8 mouse cellular contexts compared by ENCODE assay signal in the genomic region with DNA sequence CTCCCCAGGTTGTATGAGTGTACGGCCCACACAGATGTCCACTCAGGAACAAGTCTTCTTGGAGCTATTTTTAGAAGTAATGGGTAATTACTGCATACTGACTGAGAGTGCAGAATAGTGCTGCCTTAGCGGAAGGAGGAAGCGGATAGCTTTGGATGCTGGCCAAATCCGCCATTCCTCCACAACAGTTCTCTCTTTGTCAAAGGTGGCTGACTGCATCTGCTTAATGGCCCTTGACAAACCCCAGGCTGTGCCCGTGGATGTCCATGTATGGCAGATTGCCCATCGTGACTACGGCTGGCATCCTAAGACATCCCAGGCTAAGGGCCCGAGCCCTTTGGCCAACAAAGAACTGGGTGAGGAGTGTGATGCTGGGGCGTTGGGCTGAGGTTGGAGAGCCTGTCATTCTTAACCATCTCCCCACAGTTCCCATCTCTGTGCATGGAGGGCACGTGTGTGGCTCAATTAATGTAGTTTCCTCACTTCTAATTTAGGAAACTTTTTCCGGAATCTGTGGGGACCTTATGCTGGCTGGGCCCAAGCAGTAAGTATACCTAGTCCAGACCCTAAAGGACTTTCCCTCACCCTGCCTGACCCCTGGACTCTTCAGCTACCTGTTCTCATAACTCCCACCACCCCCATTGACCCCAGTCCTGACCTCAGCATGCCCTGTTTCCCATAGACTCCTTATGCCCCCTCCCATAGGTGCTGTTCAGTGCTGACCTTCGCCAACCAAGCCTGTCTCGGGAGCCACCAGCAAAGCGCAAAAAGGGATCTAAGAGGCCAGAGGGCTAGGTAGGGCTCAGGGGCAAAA. TPM values are rescaled to one million over a fixed set of nuclear protein-coding genes. Genes with fewer than 3 reads are reported as not detected.
DNase-seq lines count a peak whose midpoint lies in the region; ATAC-seq and TF ChIP-seq lines count a peak whose summit lies in the region.

No protein-coding gene starts in this region.

- no peaks in the 10 kb centered on the region for H3K27me3 ChIP-seq in forebrain, embryonic 11.5 days (ENCODE audit: control insufficient read depth, insufficient read depth, low read length)
- H3K27me3 ChIP-seq in forebrain, embryonic 10.5 days (ENCODE audit: poor library complexity, severe bottlenecking): no peaks in the 10 kb centered on the region
- H3K27me3 ChIP-seq in heart, embryonic 15.5 days: no peaks in the 10 kb centered on the region
- H3K27me3 ChIP-seq in stomach, postnatal 0 days (ENCODE audit: control insufficient read depth, insufficient read depth, low read length): no peaks in the 10 kb centered on the region

- peak; percentile 52; the same call in 1 of the 2 replicates for ATAC-seq in forebrain, embryonic 11.5 days (replicated peaks; ENCODE audit: low FRiP score)
- ATAC-seq in heart, embryonic 15.5 days (replicated peaks; ENCODE audit: insufficient number of reproducible peaks, insufficient read depth, low FRiP score, low read depth): peak; percentile 49
- peak; percentile 77 for ATAC-seq in stomach, postnatal 0 days (ENCODE audit: low FRiP score, low TSS enrichment)

- H3K36me3 ChIP-seq in forebrain, embryonic 11.5 days (ENCODE audit: control insufficient read depth, insufficient read depth, low read length): no peaks in the 10 kb centered on the region; the same call in 1 of the 2 replicates
- peaks cover 79% of the 10 kb centered on the region for H3K36me3 ChIP-seq in forebrain, embryonic 10.5 days (replicated peaks)
- H3K36me3 ChIP-seq in heart, embryonic 15.5 days: peaks cover 35% of the 10 kb centered on the region
- H3K36me3 ChIP-seq in stomach, postnatal 0 days (ENCODE audit: control insufficient read depth, insufficient read depth, low read length): peaks cover 12% of the 10 kb centered on the region

- no peak for TF ChIP-seq EP300 in stomach, postnatal 0 days (optimal IDR thresholded peaks at IDR 0.05)

- no peaks in the 10 kb centered on the region for H3K4me1 ChIP-seq in forebrain, embryonic 11.5 days (replicated peaks; ENCODE audit: control insufficient read depth, insufficient read depth, low read length)
- no peaks in the 10 kb centered on the region for H3K4me1 ChIP-seq in forebrain, embryonic 10.5 days
- H3K4me1 ChIP-seq in heart, embryonic 15.5 days (replicated peaks): peaks cover 25% of the 10 kb centered on the region
- H3K4me1 ChIP-seq in stomach, postnatal 0 days (replicated peaks; ENCODE audit: control insufficient read depth, insufficient read depth): no peaks in the 10 kb centered on the region

- no peak overlapping the region for H3K27ac ChIP-seq in forebrain, embryonic 11.5 days (ENCODE audit: low read depth, low read length)
- no peak overlapping the region; the same call in 1 of the 2 replicates for H3K27ac ChIP-seq in forebrain, embryonic 10.5 days
- H3K27ac ChIP-seq in heart, embryonic 15.5 days: peak overlapping the region; percentile 78
- peak overlapping the region; percentile 63 for H3K27ac ChIP-seq in stomach, postnatal 0 days (replicated peaks)

- H3K9ac ChIP-seq in forebrain, embryonic 11.5 days (ENCODE audit: low read length): no peak overlapping the region
- H3K9ac ChIP-seq in heart, embryonic 15.5 days: no peak overlapping the region
- H3K9ac ChIP-seq in stomach, postnatal 0 days (ENCODE audit: low read length): no peak overlapping the region

- no peak for TF ChIP-seq CTCF in stomach, postnatal 0 days (IDR thresholded peaks at IDR 0.05; ENCODE audit: low read depth)

- no peak overlapping the region for H3K4me3 ChIP-seq in forebrain, embryonic 11.5 days (ENCODE audit: low read depth, low read length)
- H3K4me3 ChIP-seq in forebrain, embryonic 10.5 days: no peak overlapping the region
- no peak overlapping the region for H3K4me3 ChIP-seq in heart, embryonic 15.5 days
- H3K4me3 ChIP-seq in stomach, postnatal 0 days (ENCODE audit: low read depth, low read length): no peak overlapping the region

- H3K9me3 ChIP-seq in forebrain, embryonic 11.5 days (ENCODE audit: control insufficient read depth, low read length): no peaks in the 10 kb centered on the region
- no peaks in the 10 kb centered on the region for H3K9me3 ChIP-seq in forebrain, embryonic 10.5 days
- H3K9me3 ChIP-seq in heart, embryonic 15.5 days (replicated peaks): no peaks in the 10 kb centered on the region
- H3K9me3 ChIP-seq in stomach, postnatal 0 days (ENCODE audit: control insufficient read depth, low read length): no peaks in the 10 kb centered on the region

- no peak for DNase-seq in forebrain, embryonic 11.5 days (ENCODE audit: low spot score)
- no peak for DNase-seq in forebrain, embryonic 10.5 days (ENCODE audit: extremely low spot score, low spot score)
- DNase-seq in brain, adult 2 months (ENCODE audit: low read depth, low spot score): peak; percentile 93
- peak; percentile 90 for DNase-seq in kidney, postnatal 14 days
- peak; percentile 28 for DNase-seq in lung, postnatal 25 days (ENCODE audit: low spot score)
- DNase-seq in stomach, postnatal 0 days (ENCODE audit: low spot score): peak; percentile 75
- DNase-seq in thymus, postnatal 14 days: no peak

- 83% methylated on average over 14 of the region's 14 CpGs for WGBS in forebrain, embryonic 11.5 days
- 92% methylated on average over 14 of the region's 14 CpGs for WGBS in forebrain, embryonic 10.5 days
- WGBS in heart, embryonic 15.5 days: 42% methylated on average over 14 of the region's 14 CpGs
- WGBS in stomach, postnatal 0 days: 60% methylated on average over 14 of the region's 14 CpGs

- no peak overlapping the region for H3K4me2 ChIP-seq in forebrain, embryonic 11.5 days (ENCODE audit: low read depth, low read length, severe bottlenecking)
- peak overlapping the region; percentile 47 for H3K4me2 ChIP-seq in heart, embryonic 15.5 days
- no peak overlapping the region for H3K4me2 ChIP-seq in stomach, postnatal 0 days (replicated peaks; ENCODE audit: low read depth)

RNA-seq across cellular contexts. Expression of a gene that starts 6.6 kb away (rescaled TPM):
- polyA plus RNA-seq in forebrain, embryonic 11.5 days (2014; fragmentation: Nextera tagmentation; extraction: Ambion mirVana): 14.2 and 14.5 TPM in 2 replicates
- 18.3 and 18.8 TPM in 2 replicates for polyA plus RNA-seq in forebrain, embryonic 10.5 days (2016; fragmentation: Nextera tagmentation; extraction: Ambion mirVana)
- polyA plus RNA-seq in heart, embryonic 15.5 days (2015; fragmentation: Nextera tagmentation; extraction: Ambion mirVana): 6.1 and 9.6 TPM in 2 replicates
- 6.8 and 7.8 TPM in 2 replicates for polyA plus RNA-seq in stomach, postnatal 0 days (2015; fragmentation: Nextera tagmentation; extraction: Ambion mirVana)

RNA-seq across cellular contexts. Expression of a gene that starts 10.4 kb away (rescaled TPM):
- 47.8 and 52.5 TPM in 2 replicates for polyA plus RNA-seq in forebrain, embryonic 11.5 days (2014; fragmentation: Nextera tagmentation; extraction: Ambion mirVana)
- 33.8 and 37.4 TPM in 2 replicates for polyA plus RNA-seq in forebrain, embryonic 10.5 days (2016; fragmentation: Nextera tagmentation; extraction: Ambion mirVana)
- 110 and 122 TPM in 2 replicates for polyA plus RNA-seq in heart, embryonic 15.5 days (2015; fragmentation: Nextera tagmentation; extraction: Ambion mirVana)
- 52.7 and 52.9 TPM in 2 replicates for polyA plus RNA-seq in stomach, postnatal 0 days (2015; fragmentation: Nextera tagmentation; extraction: Ambion mirVana)

RNA-seq across cellular contexts. Expression of a gene that starts 26.4 kb away (rescaled TPM):
- polyA plus RNA-seq in forebrain, embryonic 11.5 days (2014; fragmentation: Nextera tagmentation; extraction: Ambion mirVana): 31.9 and 35.4 TPM in 2 replicates
- polyA plus RNA-seq in forebrain, embryonic 10.5 days (2016; fragmentation: Nextera tagmentation; extraction: Ambion mirVana): 26.1 and 26.7 TPM in 2 replicates
- polyA plus RNA-seq in heart, embryonic 15.5 days (2015; fragmentation: Nextera tagmentation; extraction: Ambion mirVana): 9.0 and 12.0 TPM in 2 replicates
- polyA plus RNA-seq in stomach, postnatal 0 days (2015; fragmentation: Nextera tagmentation; extraction: Ambion mirVana): 6.5 and 6.6 TPM in 2 replicates

RNA-seq across cellular contexts. Expression of a gene that starts 44.3 kb away (rescaled TPM):
- 72.5 and 76.3 TPM in 2 replicates for polyA plus RNA-seq in forebrain, embryonic 11.5 days (2014; fragmentation: Nextera tagmentation; extraction: Ambion mirVana)
- 53.8 and 59.3 TPM in 2 replicates for polyA plus RNA-seq in forebrain, embryonic 10.5 days (2016; fragmentation: Nextera tagmentation; extraction: Ambion mirVana)
- 36.1 and 43.9 TPM in 2 replicates for polyA plus RNA-seq in heart, embryonic 15.5 days (2015; fragmentation: Nextera tagmentation; extraction: Ambion mirVana)
- polyA plus RNA-seq in stomach, postnatal 0 days (2015; fragmentation: Nextera tagmentation; extraction: Ambion mirVana): 21.3 and 23.8 TPM in 2 replicates

RNA-seq across cellular contexts. Expression of a gene that starts 44.6 kb away (rescaled TPM):
- polyA plus RNA-seq in forebrain, embryonic 11.5 days (2014; fragmentation: Nextera tagmentation; extraction: Ambion mirVana): 180 and 182 TPM in 2 replicates
- 366 TPM in 2 replicates for polyA plus RNA-seq in forebrain, embryonic 10.5 days (2016; fragmentation: Nextera tagmentation; extraction: Ambion mirVana)
- 232 and 253 TPM in 2 replicates for polyA plus RNA-seq in heart, embryonic 15.5 days (2015; fragmentation: Nextera tagmentation; extraction: Ambion mirVana)
- polyA plus RNA-seq in stomach, postnatal 0 days (2015; fragmentation: Nextera tagmentation; extraction: Ambion mirVana): 314 and 317 TPM in 2 replicates

Comparison
In these comparisons a context has a peak if more than half of its experiments do, and no peak if none do; other contexts are left out.
1. DNase-seq: peak in brain, adult 2 months (single experiment), kidney, postnatal 14 days (single experiment), lung, postnatal 25 days (single experiment) and stomach, postnatal 0 days (single experiment); none in forebrain, embryonic 11.5 days (single experiment), forebrain, embryonic 10.5 days (single experiment) and thymus, postnatal 14 days (single experiment).
2. H3K27ac ChIP-seq: peak in heart, embryonic 15.5 days (single experiment) and stomach, postnatal 0 days (single experiment); none in forebrain, embryonic 11.5 days (single experiment) and forebrain, embryonic 10.5 days (single experiment).
3. Peak in every context shown above with its lines, with median percentiles within 50 percentile points of each other: ATAC-seq.